Mouse (Mus musculus): ENCODE measurements around the gene Sft2d1.

- no peak for TF ChIP-seq POLR2A (IDR thresholded peaks at IDR 0.05; ENCODE audit: borderline replicate concordance, control insufficient read depth, low read depth, low read length)
- TF ChIP-seq CTCF (IDR thresholded peaks at IDR 0.05; ENCODE audit: control insufficient read depth, insufficient read depth, low read length) = no peak
These were observed 50.6 kb downstream of the Sft2d1 start for GRCm38 (mm10) chr17:8361281-8362103.

Measured in bone marrow, adult 2 months (tissue).